Mouse (Mus musculus) stomach, postnatal 0 days (tissue): ENCODE measurements at regions not wholly inside any gene's neighbourhood (a gene's known extent, or its start where the extent isn't known, plus 50 kb on each side); places are given as distances from the start of the nearest gene placed in this dataset.

ENCODE experiments used
- CTCF ChIP-seq: IDR thresholded peaks from 2 replicates; pipeline ENCODE4 v1.5.1; 2016; ENCODE audit warnings: antibody characterized with exemption, low read depth, mild to moderate bottlenecking, moderate library complexity
- EP300 ChIP-seq: optimal IDR thresholded peaks from 2 replicates; pipeline ENCODE3; 2016; ENCODE audit warnings: antibody characterized with exemption

- TF ChIP-seq EP300 (no peak), CTCF (no peak)
Measured at GRCm38 (mm10) chr2:107507426-107508167, 217.2 kb downstream of the Kcna4 start.
